Mouse (Mus musculus) hindbrain, embryonic 10.5 days (tissue): Measurements from ENCODE around the gene Timd2. TPM values are rescaled to one million over a fixed set of nuclear protein-coding genes. Genes with fewer than 3 reads are reported as not detected.
"Not testable (repeated sequence)": the region's sequence is repeated elsewhere in the genome, so short reads cannot be mapped to it uniquely, and the experiment has no call there.

Experiments used
- DNase-seq: peaks from one replicate; pipeline ENCODE4 v3.0.0-alpha.2; 2017; ENCODE audit warnings: low spot score
- H3K27ac ChIP-seq: fragments of 300-500 bp; sonication (generic); 2 replicates; pipeline ENCODE4 v1.5.1; 2016; ENCODE audit warnings: mild to moderate bottlenecking, moderate library complexity
- H3K27me3 ChIP-seq: fragments of 300-500 bp; sonication (generic); 2 replicates; pipeline ENCODE4 v1.6.1; 2016; ENCODE audit warnings: mild to moderate bottlenecking; ENCODE audit not compliant: poor library complexity, insufficient read depth, severe bottlenecking
- H3K36me3 ChIP-seq: fragments of 300-500 bp; sonication (generic); 2 replicates; pipeline ENCODE4 v1.6.1; 2016; ENCODE audit warnings: mild to moderate bottlenecking, moderate library complexity
- H3K4me1 ChIP-seq: fragments of 300-500 bp; sonication (generic); replicated peaks from 2 replicates; pipeline ENCODE4 v1.6.1; 2016; ENCODE audit warnings: mild to moderate bottlenecking
- H3K4me3 ChIP-seq: fragments of 300-500 bp; sonication (generic); 2 replicates; pipeline ENCODE4 v1.5.1; 2016; ENCODE audit warnings: mild to moderate bottlenecking, moderate library complexity
- H3K9me3 ChIP-seq: fragments of 300-500 bp; sonication (generic); 2 replicates; pipeline ENCODE4 v1.6.1; 2016; ENCODE audit warnings: mild to moderate bottlenecking, moderate library complexity
- WGBS: fragments of 180-500 bp; shearing (Covaris S2); methylation state at CpG from one replicate; pipeline ENCODE4 v1.1.7; 2016; 5-methylcytosine and 5-hydroxymethylcytosine counted together
- polyA plus RNA-seq: library from polyadenylated mRNA; unstranded; fragments of >200 nt; fragmentation: Nextera tagmentation; extraction: Ambion mirVana; gene quantifications from 2 replicates; pipeline ENCODE4 v1.2.1, GENCODE M21; 2016

Gene Timd2
- polyA plus RNA-seq, 1 experiment from 2014 or later = 0.12 TPM

GRCm38 (mm10) chr11:46636568-46636967 is 70.3 kb downstream of the Timd2 start:
- Histone ChIP-seq H3K36me3 (no peaks in the 10 kb centered on the region), H3K4me3 (no peak overlapping the region)
- WGBS = 85% methylated on average over 3 of the region's 3 CpGs

GRCm38 (mm10) chr11:46635516-46635915 is 71.3 kb downstream of the Timd2 start:
- H3K36me3 ChIP-seq, H3K4me3 ChIP-seq, H3K9me3 ChIP-seq, DNase-seq, H3K27ac ChIP-seq, H3K27me3 ChIP-seq, H3K4me1 ChIP-seq: not testable (repeated sequence)
- WGBS = 87% methylated on average over 4 of the region's 4 CpGs

More at GRCm38 (mm10) chr11:46636568-46636967, 70.3 kb downstream of the Timd2 start:
- no peak for DNase-seq
- Histone ChIP-seq H3K9me3 (no peaks in the 10 kb centered on the region), H3K4me1 (no peaks in the 10 kb centered on the region), H3K27ac (no peak overlapping the region), H3K27me3 (no peaks in the 10 kb centered on the region)

GRCm38 (mm10) chr11:46631635-46632034 is 75.2 kb downstream of the Timd2 start:
- H3K4me1 ChIP-seq = no peaks in the 10 kb centered on the region
- H3K27me3 ChIP-seq = no peaks in the 10 kb centered on the region
- H3K9me3 ChIP-seq = no peaks in the 10 kb centered on the region
- no peak overlapping the region for H3K27ac ChIP-seq
- WGBS = 44% methylated on average over 3 of the region's 3 CpGs
- H3K36me3 ChIP-seq = no peaks in the 10 kb centered on the region
- H3K4me3 ChIP-seq = no peak overlapping the region
- DNase-seq = peak; percentile 8

- H3K9me3 ChIP-seq = no peaks in the 10 kb centered on the region
- 79% methylated on average over 2 of the region's 2 CpGs for WGBS
- H3K36me3 ChIP-seq = no peaks in the 10 kb centered on the region
- no peaks in the 10 kb centered on the region for H3K4me1 ChIP-seq
- no peak within 1 kb of the TSS for H3K4me3 ChIP-seq
- H3K27me3 ChIP-seq = no peaks in the 10 kb centered on the region
- no peak for DNase-seq
- no peak within 1 kb of the TSS for H3K27ac ChIP-seq
Observed at GRCm38 (mm10) chr11:46629211-46629795, 77.6 kb downstream of the Timd2 start, which contains the start of gene Dppa1. TSS of gene Dppa1 (minus strand) at chr11:46629261.

- no peak overlapping the region for H3K4me3 ChIP-seq
- no peak overlapping the region for H3K27ac ChIP-seq
- no peaks in the 10 kb centered on the region for H3K36me3 ChIP-seq
- H3K4me1 ChIP-seq = no peaks in the 10 kb centered on the region
- no peak for DNase-seq
- no peaks in the 10 kb centered on the region for H3K27me3 ChIP-seq
- H3K9me3 ChIP-seq = no peaks in the 10 kb centered on the region
- WGBS = 70% methylated on average over 7 of the region's 7 CpGs
Observed at GRCm38 (mm10) chr11:46620414-46621168, 86.3 kb downstream of the Timd2 start.

GRCm38 (mm10) chr11:46619929-46620328 is 86.9 kb downstream of the Timd2 start:
- Histone ChIP-seq H3K27ac (no peak overlapping the region), H3K27me3 (no peaks in the 10 kb centered on the region), H3K36me3 (no peaks in the 10 kb centered on the region), H3K4me1 (no peaks in the 10 kb centered on the region), H3K9me3 (no peaks in the 10 kb centered on the region), H3K4me3 (no peak overlapping the region)
- DNase-seq = no peak
- 97% methylated on average over 1 of the region's 1 CpGs for WGBS

Other genes starting within 250 kb of the Timd2 start
- not detected in 2 replicates for gene Gm12169, start 182.8 kb downstream of the Timd2 start, polyA plus RNA-seq
- gene BC053393, start 135.5 kb downstream of the Timd2 start, polyA plus RNA-seq = not detected in 2 replicates
- gene Dppa1, start 77.8 kb downstream of the Timd2 start, polyA plus RNA-seq = not detected in 2 replicates
- gene Havcr1, start 28.0 kb upstream of the Timd2 start, polyA plus RNA-seq = 0.13 TPM in 1 of 2 replicates, not detected in the other
- gene Timd4, start 103.7 kb upstream of the Timd2 start, polyA plus RNA-seq = 0.09 and 0.14 TPM in 2 replicates